Mouse (Mus musculus) embryonic facial prominence, embryonic 13.5 days (tissue): ENCODE measurements around the gene Rab6b. TPM values are rescaled to one million over a fixed set of nuclear protein-coding genes. Genes with fewer than 3 reads are reported as not detected.
"Not testable (repeated sequence)": the region's sequence is repeated elsewhere in the genome, so short reads cannot be mapped to it uniquely, and the experiment has no call there.

Experiments
- ATAC-seq: fragments of 200-750 bp; cut with Nextera tagmentation; 2 replicates; pipeline ENCODE4 v1.8.0; 2017; ENCODE audit warnings: low read depth; ENCODE audit not compliant: insufficient number of reproducible peaks, insufficient read depth, low FRiP score, low TSS enrichment
- H3K27ac ChIP-seq: fragments of 300-500 bp; sonication (generic); 2 replicates; pipeline ENCODE4 v1.5.1; 2015; ENCODE audit warnings: moderate library complexity, mild to moderate bottlenecking, inconsistent platforms
- H3K27me3 ChIP-seq: fragments of 300-500 bp; sonication (generic); 2 replicates; pipeline ENCODE4 v1.6.1; 2015; ENCODE audit warnings: mild to moderate bottlenecking, inconsistent platforms
- H3K36me3 ChIP-seq: fragments of 300-500 bp; sonication (generic); 2 replicates; pipeline ENCODE4 v1.6.1; 2015; ENCODE audit warnings: mild to moderate bottlenecking, inconsistent platforms
- H3K4me1 ChIP-seq: fragments of 300-500 bp; sonication (generic); 2 replicates; pipeline ENCODE4 v1.6.1; 2015; ENCODE audit warnings: inconsistent platforms
- H3K4me2 ChIP-seq: fragments of 300-500 bp; sonication (generic); 2 replicates; pipeline ENCODE4 v1.6.1; 2015; ENCODE audit warnings: moderate library complexity, mild to moderate bottlenecking, inconsistent platforms
- H3K4me3 ChIP-seq: fragments of 300-500 bp; sonication (generic); 2 replicates; pipeline ENCODE4 v1.5.1; 2015; ENCODE audit warnings: mild to moderate bottlenecking, inconsistent platforms
- H3K9ac ChIP-seq: fragments of 300-500 bp; sonication (generic); 2 replicates; pipeline ENCODE4 v1.6.1; 2015; ENCODE audit warnings: mild to moderate bottlenecking, inconsistent platforms
- H3K9me3 ChIP-seq: fragments of 300-500 bp; sonication (generic); 2 replicates; pipeline ENCODE4 v1.6.1; 2016; ENCODE audit warnings: inconsistent platforms
- WGBS: fragments of 180-500 bp; shearing (Covaris S2); methylation state at CpG from one replicate; pipeline ENCODE4 v1.1.7; 2015; ENCODE audit warnings: mixed read lengths; 5-methylcytosine and 5-hydroxymethylcytosine counted together
- polyA plus RNA-seq: library from polyadenylated mRNA; unstranded; fragments of >200 nt; fragmentation: Nextera tagmentation; extraction: Ambion mirVana; gene quantifications from 2 replicates; pipeline ENCODE4 v1.2.1, GENCODE M21; 2015

Gene Rab6b
- polyA plus RNA-seq, 1 experiment from 2014 or later: 8.1 TPM

DNA sequence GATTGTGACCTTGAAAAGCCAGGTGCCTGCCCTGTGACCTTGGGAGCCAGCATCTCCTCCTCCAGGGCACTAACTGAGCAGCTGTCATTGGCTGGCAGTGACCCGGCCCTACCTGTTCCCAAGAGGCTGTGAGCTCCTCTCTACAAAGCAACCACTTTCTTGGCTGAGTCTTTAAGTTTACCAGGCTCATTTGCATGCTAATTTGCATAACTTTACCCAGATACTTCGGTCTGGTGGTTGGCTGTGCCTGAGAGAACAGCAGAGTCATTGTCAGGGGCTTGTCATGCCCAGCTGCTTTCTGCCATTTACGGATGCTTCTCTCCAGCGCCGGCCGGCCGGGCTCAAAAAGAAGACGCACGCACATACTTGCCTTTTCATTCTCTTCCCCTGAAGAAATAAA is 35.1 kb downstream of the Rab6b start:
- no peak overlapping the region for H3K27ac ChIP-seq
- H3K4me2 ChIP-seq: peak overlapping the region; percentile 30
- no peaks in the 10 kb centered on the region for H3K36me3 ChIP-seq
- no peak for ATAC-seq
- 0 out of 2 replicates have a peak, but pooled peaks cover 4% of the 10 kb centered on the region for H3K27me3 ChIP-seq
- WGBS: 18% methylated on average over 9 of the region's 9 CpGs
- H3K4me1 ChIP-seq: peaks cover 19% of the 10 kb centered on the region
- H3K9ac ChIP-seq: no peak overlapping the region
- H3K9me3 ChIP-seq: no peaks in the 10 kb centered on the region
- no peak overlapping the region for H3K4me3 ChIP-seq

DNA sequence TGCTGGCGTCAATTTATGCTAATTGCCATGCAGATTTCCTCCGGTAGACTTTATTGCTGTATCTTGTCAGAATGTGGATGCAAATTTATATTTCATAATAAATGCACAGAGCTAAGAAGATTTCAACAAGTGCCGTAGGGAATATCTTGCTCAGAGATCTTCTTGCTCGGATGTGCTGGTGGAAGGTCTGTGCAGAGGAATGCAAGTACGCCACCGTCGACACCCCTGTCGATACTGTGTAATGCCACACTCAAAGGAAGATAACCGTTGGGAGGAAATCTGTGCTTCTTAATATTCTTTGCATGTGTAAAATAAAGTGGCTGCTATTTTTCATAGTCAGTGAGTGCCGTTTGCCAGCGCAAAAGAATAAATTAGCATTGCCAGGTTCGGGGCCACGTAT is 35.5 kb downstream of the Rab6b start:
- Histone ChIP-seq H3K27me3 (0 out of 2 replicates have a peak, but pooled peaks cover 4% of the 10 kb centered on the region), H3K4me1 (peaks cover 19% of the 10 kb centered on the region), H3K36me3 (no peaks in the 10 kb centered on the region), H3K9me3 (no peaks in the 10 kb centered on the region), H3K4me3 (no peak overlapping the region), H3K27ac (no peak overlapping the region), H3K4me2 (peak overlapping the region; percentile 30), H3K9ac (no peak overlapping the region)
- WGBS: 58% methylated on average over 13 of the region's 13 CpGs
- no peak for ATAC-seq

DNA sequence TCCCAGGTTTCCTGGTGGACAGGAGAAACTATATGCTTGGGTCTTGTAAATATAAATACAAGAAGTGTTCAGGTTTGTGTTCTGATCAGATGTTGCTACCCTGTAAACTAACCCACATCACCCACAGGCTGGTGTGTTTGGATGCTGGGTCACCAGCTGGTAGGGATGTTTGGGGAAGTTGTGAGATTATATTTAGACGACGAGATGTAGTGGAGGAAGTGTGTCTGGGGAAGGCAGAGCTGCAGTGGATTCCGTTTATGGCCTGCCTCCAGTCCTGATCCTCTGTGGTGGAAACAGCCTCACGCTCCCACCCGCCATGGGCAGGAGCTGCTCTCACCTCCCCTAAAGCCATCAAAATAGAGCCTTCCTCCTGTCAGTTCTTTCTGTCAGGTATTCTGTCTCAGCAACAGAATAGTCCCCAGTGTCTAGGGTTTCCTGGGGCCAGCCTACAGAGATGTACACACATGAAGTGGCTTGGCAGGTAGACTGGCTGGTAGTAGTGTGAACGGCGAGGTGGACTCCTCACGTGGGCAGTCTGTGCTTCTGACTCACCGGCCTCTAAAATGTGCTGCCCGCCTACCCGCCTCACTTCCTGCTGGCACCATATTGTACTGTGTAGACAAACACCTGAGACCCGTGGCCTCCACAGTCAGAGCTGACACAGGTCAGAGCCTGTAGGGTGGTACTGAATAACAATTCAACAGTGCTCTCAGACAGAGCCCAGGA is 37.6 kb downstream of the Rab6b start:
- no peaks in the 10 kb centered on the region for H3K9me3 ChIP-seq
- H3K4me1 ChIP-seq: peaks cover 19% of the 10 kb centered on the region
- 0 out of 2 replicates have a peak, but pooled peaks cover 4% of the 10 kb centered on the region for H3K27me3 ChIP-seq
- ATAC-seq: no peak
- no peak overlapping the region for H3K27ac ChIP-seq
- H3K4me2 ChIP-seq: no peak overlapping the region
- no peaks in the 10 kb centered on the region for H3K36me3 ChIP-seq
- 88% methylated on average over 12 of the region's 12 CpGs for WGBS
- no peak overlapping the region for H3K4me3 ChIP-seq
- no peak overlapping the region for H3K9ac ChIP-seq

DNA sequence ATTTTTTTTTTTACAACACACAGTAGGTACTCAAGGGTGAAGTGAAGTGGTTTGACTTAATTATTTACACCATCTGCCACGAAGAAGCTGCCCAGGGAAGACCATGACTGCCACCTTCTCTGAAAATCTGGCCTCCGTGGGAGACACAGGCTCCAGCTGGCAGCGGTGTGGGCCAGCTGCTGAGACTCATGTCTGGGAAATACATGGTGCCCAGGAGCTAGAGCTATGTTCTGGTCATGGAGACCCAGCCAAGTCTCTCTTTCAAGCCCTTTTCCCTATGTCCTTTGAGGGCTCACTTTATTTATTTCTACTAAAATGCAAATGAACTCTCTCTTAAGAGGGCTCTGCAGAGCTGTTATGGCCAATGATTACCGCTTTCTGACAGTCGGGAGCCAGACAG is 41.7 kb downstream of the Rab6b start:
- 80% methylated on average over 5 of the region's 5 CpGs for WGBS
- Histone ChIP-seq H3K4me2 (no peak overlapping the region), H3K36me3 (no peaks in the 10 kb centered on the region), H3K4me3 (no peak overlapping the region), H3K4me1 (no peaks in the 10 kb centered on the region), H3K27ac (no peak overlapping the region), H3K9me3 (no peaks in the 10 kb centered on the region), H3K27me3 (no peaks in the 10 kb centered on the region), H3K9ac (no peak overlapping the region)
- no peak for ATAC-seq

DNA sequence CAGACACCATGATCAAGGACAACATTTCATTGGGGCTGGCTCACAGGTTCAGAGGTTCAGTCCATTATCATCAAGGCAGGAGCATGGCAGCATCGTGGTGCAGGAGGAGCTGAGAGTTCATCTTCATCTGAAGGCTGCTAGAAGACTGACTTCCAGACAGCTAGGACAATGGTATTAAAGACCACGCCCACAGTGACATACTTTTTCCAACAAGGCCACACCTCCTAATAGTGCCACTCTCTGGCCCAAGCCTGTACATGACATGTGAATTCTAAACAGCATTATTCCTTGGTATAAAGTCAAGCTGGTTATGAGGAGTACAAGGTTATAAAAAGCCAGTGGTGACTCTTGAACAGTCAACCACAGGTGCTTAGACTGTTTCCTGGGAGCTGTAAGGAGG is 43.0 kb downstream of the Rab6b start:
- H3K4me3 ChIP-seq: no peak overlapping the region
- H3K36me3 ChIP-seq: no peaks in the 10 kb centered on the region
- H3K9me3 ChIP-seq: no peaks in the 10 kb centered on the region
- no peaks in the 10 kb centered on the region for H3K27me3 ChIP-seq
- ATAC-seq: no peak
- no peaks in the 10 kb centered on the region for H3K4me1 ChIP-seq
- H3K27ac ChIP-seq: no peak overlapping the region
- H3K4me2 ChIP-seq: no peak overlapping the region
- H3K9ac ChIP-seq: no peak overlapping the region
- 92% methylated on average over 2 of the region's 2 CpGs for WGBS

DNA sequence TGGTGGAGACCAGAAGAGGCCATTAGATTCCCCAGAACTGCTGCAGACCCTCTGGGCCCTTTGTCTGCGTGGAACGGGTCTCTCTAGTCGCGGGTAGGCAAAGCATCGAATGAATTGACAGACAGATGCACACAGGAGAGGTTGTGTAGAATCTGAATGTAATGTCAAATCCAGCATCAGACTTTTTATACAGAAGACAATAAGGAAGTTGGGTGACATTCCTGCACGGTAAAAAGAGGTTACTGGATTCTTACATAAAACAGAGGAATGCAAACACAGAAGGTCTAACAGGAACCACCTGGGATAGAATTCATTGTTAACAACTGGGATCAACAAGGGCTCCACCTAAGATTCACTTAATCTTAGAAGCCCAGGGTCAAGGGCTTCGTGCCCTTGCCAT is 43.6 kb downstream of the Rab6b start:
- not testable (repeated sequence) for H3K36me3 ChIP-seq, H3K4me3 ChIP-seq, H3K9ac ChIP-seq, H3K27me3 ChIP-seq, H3K4me2 ChIP-seq, H3K4me1 ChIP-seq, H3K9me3 ChIP-seq, H3K27ac ChIP-seq, ATAC-seq
- 77% methylated on average over 7 of the region's 7 CpGs for WGBS

DNA sequence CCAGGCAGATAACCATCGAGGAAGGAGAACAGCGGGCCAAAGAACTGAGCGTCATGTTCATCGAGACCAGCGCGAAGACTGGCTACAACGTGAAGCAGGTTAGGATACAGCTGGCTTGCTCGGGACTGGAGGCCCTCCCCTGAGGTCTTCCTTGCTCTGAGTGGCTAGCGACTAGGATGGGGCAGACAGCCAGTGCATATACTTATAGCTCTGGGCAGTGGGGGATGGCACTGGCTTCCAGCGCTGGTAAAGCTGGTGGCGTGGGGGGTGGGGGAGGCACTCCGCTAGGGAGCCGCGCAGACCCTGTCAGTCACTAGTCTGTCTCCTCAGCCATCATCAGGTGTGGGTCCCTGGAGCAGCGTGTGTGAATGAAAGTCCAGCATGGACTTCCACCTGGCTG is 52.2 kb downstream of the Rab6b start:
- Histone ChIP-seq H3K9ac (no peak overlapping the region), H3K4me1 (peaks cover 4% of the 10 kb centered on the region; the same call in 1 of the 2 replicates), H3K27ac (no peak overlapping the region), H3K36me3 (peaks cover 3% of the 10 kb centered on the region), H3K9me3 (no peaks in the 10 kb centered on the region), H3K4me2 (no peak overlapping the region), H3K27me3 (no peaks in the 10 kb centered on the region), H3K4me3 (no peak overlapping the region)
- no peak for ATAC-seq
- 73% methylated on average over 15 of the region's 15 CpGs for WGBS

DNA sequence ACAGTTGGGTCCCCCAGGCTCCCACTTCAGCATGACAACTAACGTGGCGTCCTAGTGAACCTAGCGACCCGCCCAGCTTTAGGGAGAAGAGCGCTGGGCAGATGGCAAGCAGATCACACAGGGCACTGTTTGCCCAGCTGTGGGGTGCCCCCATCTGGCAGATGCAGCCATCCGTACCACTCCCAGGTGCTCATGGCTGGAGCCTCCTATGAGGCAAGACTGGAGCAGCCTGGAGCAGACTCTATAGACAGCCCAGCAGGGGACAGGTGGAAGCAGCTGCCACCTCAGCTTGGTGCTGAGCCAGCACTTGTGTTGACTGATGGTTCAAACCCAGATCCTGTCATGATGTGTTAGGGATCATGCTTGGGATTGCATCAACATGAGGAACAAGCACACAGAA is 56.5 kb downstream of the Rab6b start:
- Histone ChIP-seq H3K9me3 (no peaks in the 10 kb centered on the region), H3K36me3 (peaks cover 3% of the 10 kb centered on the region; the same call in 1 of the 2 replicates), H3K4me3 (no peak overlapping the region), H3K4me2 (no peak overlapping the region), H3K4me1 (peaks cover under 1% of the 10 kb centered on the region; the same call in 1 of the 2 replicates), H3K27me3 (no peaks in the 10 kb centered on the region), H3K27ac (no peak overlapping the region), H3K9ac (no peak overlapping the region)
- WGBS: 82% methylated on average over 6 of the region's 6 CpGs
- ATAC-seq: no peak

DNA sequence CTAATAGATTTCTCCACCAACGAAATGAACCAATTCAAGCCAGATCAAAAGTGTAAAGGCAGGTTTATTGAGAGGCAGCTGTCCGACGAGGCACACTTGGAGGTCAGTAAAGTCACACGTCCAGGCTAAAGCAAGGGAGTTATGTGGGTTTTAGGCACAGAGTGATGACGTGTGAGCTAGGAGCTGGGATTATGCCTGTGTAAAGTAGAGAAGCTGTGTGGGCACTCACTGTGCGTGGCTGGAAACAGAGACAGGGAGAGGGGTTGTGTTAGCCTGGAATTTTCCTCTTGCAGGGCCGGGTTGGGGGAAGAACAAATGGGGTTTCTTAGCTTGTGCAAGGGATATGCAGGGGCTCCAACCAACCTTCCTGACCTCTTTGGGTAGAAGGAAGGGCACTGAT is 57.2 kb downstream of the Rab6b start:
- Histone ChIP-seq H3K9me3 (no peaks in the 10 kb centered on the region), H3K4me2 (no peak overlapping the region), H3K9ac (no peak overlapping the region), H3K27me3 (no peaks in the 10 kb centered on the region), H3K27ac (no peak overlapping the region), H3K36me3 (no peaks in the 10 kb centered on the region), H3K4me3 (no peak overlapping the region), H3K4me1 (no peaks in the 10 kb centered on the region)
- no peak for ATAC-seq
- 74% methylated on average over 7 of the region's 7 CpGs for WGBS

DNA sequence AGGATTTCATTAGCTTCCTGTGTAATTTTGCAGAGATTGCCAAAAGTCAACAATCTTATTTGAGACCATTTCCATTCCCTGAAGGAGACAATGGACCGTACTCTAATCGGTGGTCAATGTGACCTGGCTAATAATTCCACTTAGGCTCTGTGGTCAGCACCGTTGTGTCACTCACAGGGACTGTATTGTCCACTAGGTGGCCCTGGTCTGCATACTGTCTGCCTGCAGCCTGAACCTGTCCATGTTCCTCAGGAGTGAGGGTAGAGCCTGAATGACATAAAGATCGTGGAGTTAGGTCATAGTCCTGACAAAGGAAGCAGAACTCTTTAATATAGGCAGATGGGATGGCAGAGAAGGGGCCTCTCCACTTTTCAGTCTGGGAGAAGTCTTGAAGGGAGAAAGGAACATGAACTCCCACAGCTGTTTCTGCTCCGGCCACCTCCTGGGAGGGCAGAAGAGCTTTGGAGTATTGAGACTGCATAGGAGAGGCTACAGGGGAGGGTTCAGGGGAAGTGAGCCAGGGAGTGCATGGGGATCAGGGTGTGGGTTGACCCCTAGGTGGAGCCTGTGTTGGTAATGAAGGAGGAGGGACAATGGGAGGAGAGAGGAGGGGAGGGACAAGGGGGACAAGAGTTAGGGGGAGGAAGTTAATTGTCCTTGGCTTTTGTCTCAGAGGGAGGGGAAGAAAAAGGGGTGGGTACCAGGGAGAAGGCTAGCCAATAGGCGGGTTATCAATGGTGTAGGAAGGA is 63.4 kb downstream of the Rab6b start:
- no peaks in the 10 kb centered on the region for H3K36me3 ChIP-seq
- no peak for ATAC-seq
- H3K4me2 ChIP-seq: no peak overlapping the region
- WGBS: 66% methylated on average over 6 of the region's 6 CpGs
- H3K4me1 ChIP-seq: peaks cover 4% of the 10 kb centered on the region
- H3K4me3 ChIP-seq: no peak overlapping the region
- no peaks in the 10 kb centered on the region for H3K9me3 ChIP-seq
- H3K27me3 ChIP-seq: no peaks in the 10 kb centered on the region
- no peak overlapping the region for H3K27ac ChIP-seq
- H3K9ac ChIP-seq: no peak overlapping the region

DNA sequence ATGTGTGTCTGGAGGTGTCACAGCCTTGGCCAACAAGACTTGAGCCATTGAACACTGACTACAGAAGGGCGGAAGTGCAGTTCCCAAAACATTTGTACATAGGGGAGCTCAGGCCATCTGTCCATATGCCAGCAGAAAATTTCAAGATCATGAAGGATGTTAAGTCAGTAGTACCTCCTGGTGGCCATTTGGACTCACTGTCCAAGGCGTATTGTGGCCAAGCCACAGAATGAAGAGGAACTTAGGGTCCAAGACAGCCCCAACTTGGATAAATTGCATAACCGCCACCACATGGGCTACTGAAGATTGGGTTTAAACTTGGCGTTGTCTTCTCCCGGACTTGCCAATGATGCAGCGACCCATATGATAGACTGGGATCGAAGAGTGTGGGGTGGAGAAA is 64.1 kb downstream of the Rab6b start:
- 94% methylated on average over 7 of the region's 7 CpGs for WGBS
- Histone ChIP-seq H3K27ac (no peak overlapping the region), H3K4me3 (no peak overlapping the region), H3K9ac (no peak overlapping the region), H3K36me3 (no peaks in the 10 kb centered on the region), H3K4me1 (peaks cover 11% of the 10 kb centered on the region), H3K4me2 (no peak overlapping the region), H3K9me3 (no peaks in the 10 kb centered on the region), H3K27me3 (no peaks in the 10 kb centered on the region)
- no peak for ATAC-seq

DNA sequence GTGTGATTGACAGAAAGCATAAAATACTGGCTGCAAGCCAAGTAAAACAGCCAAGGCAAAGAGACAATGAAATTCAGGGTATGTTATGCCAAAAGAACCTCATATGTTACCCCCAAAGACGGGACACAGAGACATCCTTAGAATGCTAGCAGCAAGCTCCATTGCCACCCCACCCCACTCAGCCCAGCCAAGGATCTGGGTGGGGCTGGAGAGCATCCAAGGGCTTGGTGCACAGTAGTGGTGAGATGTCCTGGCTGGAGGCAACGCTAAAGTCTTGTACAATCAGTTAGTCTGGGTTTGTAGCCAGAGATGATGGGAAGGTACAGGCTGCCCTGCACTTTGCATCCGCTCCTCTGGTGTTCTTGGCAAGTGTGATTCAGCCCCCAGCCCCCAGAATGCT is 68.7 kb downstream of the Rab6b start:
- H3K27me3 ChIP-seq: no peaks in the 10 kb centered on the region
- H3K4me3 ChIP-seq: peak overlapping the region; percentile 46
- peak overlapping the region; percentile 73 for H3K4me2 ChIP-seq
- ATAC-seq: no peak
- H3K9me3 ChIP-seq: no peaks in the 10 kb centered on the region
- no peaks in the 10 kb centered on the region for H3K36me3 ChIP-seq
- peaks cover 21% of the 10 kb centered on the region for H3K4me1 ChIP-seq
- peak overlapping the region; percentile 71; the same call in 1 of the 2 replicates for H3K9ac ChIP-seq
- WGBS: 48% methylated on average over 3 of the region's 3 CpGs
- H3K27ac ChIP-seq: peak overlapping the region; percentile 74
